Mouse (Mus musculus): Measurements from ENCODE around the gene Gm10197. TPM values are rescaled to one million over a fixed set of nuclear protein-coding genes. Genes with fewer than 3 reads are reported as not detected.
"Not testable (repeated sequence)": the region's sequence is repeated elsewhere in the genome, so short reads cannot be mapped to it uniquely, and the experiment has no call there.

The Gm10197 gene
- total RNA-seq, 2 experiments from 2014 or later, result not detected

GRCm38 (mm10) chr19:53395805-53396204, 24.2 kb upstream of the Gm10197 start:
- not testable (repeated sequence) for ATAC-seq (replicated peaks; ENCODE audit: low FRiP score, poor library complexity, severe bottlenecking)

- not testable (repeated sequence) for ATAC-seq (replicated peaks; ENCODE audit: low FRiP score, poor library complexity, severe bottlenecking)
Measured at GRCm38 (mm10) chr19:53394956-53395355, 23.4 kb upstream of the Gm10197 start.

GRCm38 (mm10) chr19:53394552-53394951, 23.0 kb upstream of the Gm10197 start:
- ATAC-seq (replicated peaks; ENCODE audit: low FRiP score, poor library complexity, severe bottlenecking), result no peak

DNA sequence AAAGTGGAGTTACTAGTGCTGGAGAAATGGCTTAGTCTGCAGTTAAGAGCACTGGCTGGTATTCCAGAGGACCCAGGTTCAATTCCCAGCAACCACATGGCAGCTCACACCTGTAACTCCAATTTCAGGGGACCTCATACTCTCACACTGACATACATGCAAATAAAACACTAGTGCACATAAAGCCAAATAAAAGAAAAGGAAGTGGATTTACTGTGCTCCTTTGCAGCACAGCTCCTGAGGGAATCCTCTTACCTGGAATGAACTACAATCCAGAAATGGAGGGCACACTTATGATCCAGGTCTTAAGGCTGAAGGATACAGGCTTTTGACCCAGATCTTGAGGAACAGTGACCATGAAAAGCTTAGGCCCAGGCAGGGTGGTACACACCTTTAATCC, 22.1 kb upstream of the Gm10197 start:
- no peak for ATAC-seq (replicated peaks; ENCODE audit: low FRiP score, poor library complexity, severe bottlenecking)

DNA sequence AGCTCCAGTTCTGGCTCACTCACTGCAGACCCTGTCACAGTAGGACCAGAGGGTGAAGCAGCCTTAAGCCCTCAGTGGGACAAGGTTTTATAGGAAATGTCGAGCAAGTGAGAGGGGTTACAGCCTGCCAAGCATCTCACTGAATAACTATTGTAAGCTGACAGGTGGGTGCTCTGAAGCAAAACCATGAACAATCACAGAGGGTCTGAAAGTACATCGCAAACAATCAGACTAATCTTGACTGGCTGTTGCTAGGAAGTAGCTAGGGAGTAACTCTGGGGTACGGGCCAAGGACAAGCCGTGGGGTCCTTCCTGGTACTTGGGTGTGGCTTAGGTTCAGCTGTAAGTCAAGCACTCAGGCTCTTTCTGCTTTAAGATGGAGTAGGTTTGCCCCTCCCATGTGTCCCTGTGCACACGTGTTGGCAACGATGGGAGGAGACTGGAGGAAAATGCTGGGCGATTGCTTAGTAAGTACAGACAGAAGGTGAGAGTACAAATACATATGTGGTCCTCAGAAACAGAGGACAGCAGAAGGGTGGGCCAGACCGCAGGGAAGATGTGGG, 21.3 kb upstream of the Gm10197 start:
- ATAC-seq (replicated peaks; ENCODE audit: low FRiP score, poor library complexity, severe bottlenecking), result no peak

GRCm38 (mm10) chr19:53391787-53392186, 20.2 kb upstream of the Gm10197 start:
- ATAC-seq (replicated peaks; ENCODE audit: low FRiP score, poor library complexity, severe bottlenecking), result no peak

DNA sequence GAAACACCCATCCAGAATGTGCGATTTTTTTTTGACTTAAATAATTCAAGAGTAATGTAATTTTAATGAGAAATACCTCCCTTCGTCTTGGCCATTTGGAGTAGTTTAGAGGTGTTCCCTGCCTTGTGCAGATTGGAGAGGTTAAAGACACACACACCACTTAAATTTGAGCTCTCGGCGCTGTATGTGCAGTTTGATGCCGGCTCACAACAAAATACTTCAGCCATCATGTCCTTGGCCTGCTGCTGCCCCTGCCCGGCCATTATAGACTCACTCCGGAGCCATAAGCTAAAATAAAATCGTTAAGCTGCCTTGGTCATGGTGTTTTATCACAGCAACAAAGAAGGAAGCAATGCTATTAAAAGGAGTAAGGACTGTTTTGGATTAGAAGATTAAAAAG, 19.8 kb upstream of the Gm10197 start:
- no peak for ATAC-seq (replicated peaks; ENCODE audit: low FRiP score, poor library complexity, severe bottlenecking)

DNA sequence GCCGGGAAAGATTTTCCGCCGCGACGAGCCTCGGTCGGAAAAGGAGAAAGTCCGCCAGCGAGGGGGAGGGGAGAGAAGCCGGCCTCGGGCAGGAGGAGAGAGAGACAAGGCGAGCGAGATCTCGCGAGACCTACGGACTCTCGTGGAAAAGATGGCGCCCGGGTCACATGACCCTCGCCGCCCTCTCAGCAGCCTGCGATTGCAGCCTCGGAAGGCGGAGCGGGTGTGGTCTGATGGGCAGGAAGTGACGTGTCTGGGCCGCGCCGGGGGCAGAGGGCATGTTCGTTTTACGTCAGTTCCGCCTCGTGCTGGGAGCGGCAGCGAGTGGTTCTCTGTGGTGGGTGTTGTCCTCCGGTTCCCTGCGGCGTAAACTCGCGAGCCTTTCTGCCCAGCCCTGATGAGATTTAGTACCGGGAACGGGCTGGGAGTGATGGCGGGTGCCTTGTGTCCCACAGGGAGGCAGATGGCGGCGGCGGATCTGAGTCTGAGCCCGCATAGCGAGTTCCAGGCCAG, 19.0 kb upstream of the Gm10197 start, which contains the start of gene Smndc1:
Smndc1 (minus strand) TSS at position 84 of the 513 bp plus-strand sequence.
- peak; percentile 97 for ATAC-seq (replicated peaks; ENCODE audit: low FRiP score, poor library complexity, severe bottlenecking)

DNA sequence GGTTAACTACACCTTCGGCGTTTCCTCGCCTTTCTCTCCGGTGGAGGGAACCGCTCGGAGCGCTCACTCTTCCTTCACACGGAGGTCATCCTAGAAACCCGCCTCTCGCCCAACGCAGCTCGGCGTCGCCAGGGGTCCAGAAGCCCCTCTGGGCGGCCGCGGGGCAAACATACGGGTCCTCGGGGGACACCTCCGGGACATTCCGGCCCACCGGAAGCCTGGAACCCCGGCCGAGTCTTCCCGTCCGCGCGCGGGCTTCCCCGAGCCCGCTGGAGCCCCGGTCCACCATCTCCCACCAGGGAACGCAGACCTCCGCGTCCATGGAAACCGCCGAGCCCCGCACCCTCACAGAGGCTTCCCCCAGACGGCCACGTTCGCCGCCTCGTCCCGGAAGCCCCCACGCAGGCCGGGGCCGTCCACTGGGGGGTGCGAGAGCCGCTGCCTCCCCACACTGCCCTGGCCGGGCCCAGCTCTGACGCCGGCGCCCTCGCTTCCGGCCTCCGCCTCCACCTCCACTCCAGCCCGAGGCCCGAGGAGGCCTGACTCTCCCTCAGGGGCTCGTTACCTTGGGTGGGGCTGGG, 18.4 kb upstream of the Gm10197 start:
- ATAC-seq (replicated peaks; ENCODE audit: low FRiP score, poor library complexity, severe bottlenecking), result peak; percentile 49

GRCm38 (mm10) chr19:53389417-53389816, 17.9 kb upstream of the Gm10197 start:
- ATAC-seq (replicated peaks; ENCODE audit: low FRiP score, poor library complexity, severe bottlenecking), result no peak

DNA sequence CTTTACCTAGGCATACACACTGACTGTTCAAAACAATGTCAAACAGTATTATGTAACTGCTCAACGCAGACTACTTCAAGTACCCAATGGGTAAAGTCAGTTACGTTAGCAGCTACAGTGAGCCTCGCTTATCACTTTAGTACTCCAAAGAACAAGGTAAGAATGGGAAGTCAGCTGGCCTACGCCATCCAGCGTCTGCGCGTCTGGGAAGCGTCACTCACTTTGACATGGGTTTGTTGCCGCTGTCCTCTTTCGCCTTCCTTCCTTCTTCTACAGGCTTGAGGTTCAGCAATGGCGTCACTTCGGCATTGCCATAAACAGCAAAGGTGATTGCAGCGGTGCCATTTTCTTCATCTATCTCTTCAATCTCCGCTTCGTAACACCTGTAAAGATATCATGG, 11.8 kb upstream of the Gm10197 start:
- no peak for ATAC-seq (replicated peaks; ENCODE audit: low FRiP score, poor library complexity, severe bottlenecking)

GRCm38 (mm10) chr19:53378421-53378820, 6.9 kb upstream of the Gm10197 start:
- no peak for ATAC-seq (replicated peaks; ENCODE audit: low FRiP score, poor library complexity, severe bottlenecking)

- ATAC-seq (replicated peaks; ENCODE audit: low FRiP score, poor library complexity, severe bottlenecking), result no peak
Measured at GRCm38 (mm10) chr19:53377652-53378051, 6.1 kb upstream of the Gm10197 start.

- no peak for ATAC-seq (replicated peaks; ENCODE audit: low FRiP score, poor library complexity, severe bottlenecking)
Measured at GRCm38 (mm10) chr19:53375816-53376215, 4.2 kb upstream of the Gm10197 start.

DNA sequence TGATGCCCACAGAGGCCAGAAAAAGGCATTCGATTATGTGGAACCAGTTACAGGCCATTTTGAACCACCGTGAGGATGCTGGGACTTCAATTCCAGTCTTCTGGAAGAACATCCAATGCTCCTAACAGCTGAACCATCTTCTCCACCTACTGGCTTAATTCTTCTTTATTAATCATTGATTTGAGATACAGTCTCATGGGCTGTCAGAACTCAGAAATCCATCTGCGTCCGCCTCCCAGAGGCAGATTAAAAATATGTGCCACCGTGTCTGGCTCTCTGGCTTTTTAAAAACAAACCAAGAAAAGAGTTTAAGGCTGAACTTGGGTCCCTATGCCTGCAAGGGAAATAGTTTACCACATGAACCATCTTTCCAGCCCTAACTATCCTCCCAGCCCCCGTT, 3.7 kb upstream of the Gm10197 start:
- no peak for ATAC-seq (replicated peaks; ENCODE audit: low FRiP score, poor library complexity, severe bottlenecking)

DNA sequence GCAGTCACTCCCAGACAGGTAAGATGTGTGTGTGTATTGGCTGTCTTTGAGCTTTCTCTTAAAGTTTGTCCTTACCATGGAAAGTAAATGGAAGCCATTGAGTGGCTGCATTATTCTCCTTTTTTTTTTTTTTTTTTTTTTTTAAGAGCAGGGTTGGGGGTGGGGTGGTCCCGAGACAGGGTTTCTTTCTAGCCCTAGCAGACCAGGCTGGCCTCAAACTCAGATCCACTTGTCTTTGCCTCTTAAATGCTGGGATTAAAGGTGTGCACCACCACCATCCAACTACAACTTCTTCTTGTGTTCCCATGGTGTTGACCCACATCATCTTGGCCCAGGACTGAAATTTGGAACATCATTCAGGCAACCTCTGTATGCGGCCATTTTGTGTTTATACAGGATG, 2.0 kb upstream of the Gm10197 start:
- no peak for ATAC-seq (replicated peaks; ENCODE audit: low FRiP score, poor library complexity, severe bottlenecking)

- ATAC-seq (replicated peaks; ENCODE audit: low FRiP score, poor library complexity, severe bottlenecking), result no peak
Measured at GRCm38 (mm10) chr19:53370233-53370632, 1.3 kb downstream of the Gm10197 start.

DNA sequence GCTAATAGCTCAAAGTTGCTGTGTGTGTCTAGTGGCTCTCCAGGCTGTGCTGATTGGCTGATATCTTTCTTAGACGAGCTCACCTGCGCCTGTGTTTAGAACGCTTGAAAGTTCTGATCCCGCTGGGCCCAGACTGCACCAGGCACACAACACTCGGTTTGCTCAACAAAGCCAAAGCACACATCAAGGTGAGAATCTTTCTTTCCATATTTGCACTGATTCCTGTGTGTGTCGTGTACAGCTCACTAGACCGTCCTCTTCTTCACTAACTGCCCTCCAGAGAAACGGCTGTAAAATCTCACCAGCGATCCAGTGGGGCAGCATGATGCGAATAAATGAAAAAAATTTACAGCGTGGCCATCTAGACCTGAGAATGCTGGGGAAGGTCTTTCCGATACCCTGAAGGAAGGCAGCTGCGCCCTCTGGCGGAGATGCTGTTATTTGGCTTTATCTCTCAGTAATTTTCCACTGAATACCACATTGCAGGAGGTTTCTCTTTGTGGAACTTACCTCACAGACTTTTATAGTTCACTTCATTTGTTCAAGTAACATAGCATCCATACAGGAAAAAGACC, 2.0 kb downstream of the Gm10197 start:
- peak; percentile 66 for ATAC-seq (replicated peaks; ENCODE audit: low FRiP score, poor library complexity, severe bottlenecking)

GRCm38 (mm10) chr19:53366881-53367280, 4.7 kb downstream of the Gm10197 start:
- ATAC-seq (replicated peaks; ENCODE audit: low FRiP score, poor library complexity, severe bottlenecking), result no peak

GRCm38 (mm10) chr19:53366057-53366775, 5.3 kb downstream of the Gm10197 start:
- no peak for ATAC-seq (replicated peaks; ENCODE audit: low FRiP score, poor library complexity, severe bottlenecking)

DNA sequence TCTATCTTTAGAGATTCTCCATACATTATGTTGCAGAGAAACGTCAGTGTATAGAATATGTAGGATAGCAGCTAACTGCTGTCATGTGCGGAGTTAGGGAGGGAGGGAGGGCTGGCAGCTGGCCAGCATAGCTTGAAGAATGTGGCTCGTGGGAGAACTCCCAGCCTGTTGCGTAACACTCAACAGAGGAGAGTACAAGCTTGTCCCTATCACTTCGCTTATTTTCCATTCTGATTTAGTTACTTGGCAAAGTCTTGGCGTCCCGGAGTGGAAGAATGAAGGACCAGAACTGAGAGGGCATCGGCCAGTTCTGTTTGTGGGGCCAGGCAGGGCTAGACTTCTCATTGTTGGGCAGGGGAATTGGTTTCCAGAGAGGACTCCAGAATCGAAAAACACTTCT, 6.6 kb downstream of the Gm10197 start:
- no peak for ATAC-seq (replicated peaks; ENCODE audit: low FRiP score, poor library complexity, severe bottlenecking)
